Mouse (Mus musculus): ENCODE measurements at regions not wholly inside any gene's neighbourhood (a gene's known extent, or its start where the extent isn't known, plus 50 kb on each side); places are given as distances from the start of the nearest gene placed in this dataset.

GRCm38 (mm10) chr3:66519925-66520324 lies 223.3 kb upstream of the Veph1 start:
- DNase-seq (ENCODE audit: extremely low spot score, low read depth, low spot score): no peak

GRCm38 (mm10) chr3:66518289-66518688 lies 221.7 kb upstream of the Veph1 start:
- no peak for DNase-seq (ENCODE audit: extremely low spot score, low read depth, low spot score)

GRCm38 (mm10) chr3:66515773-66516406 lies 219.3 kb upstream of the Veph1 start:
- DNase-seq (ENCODE audit: extremely low spot score, low read depth, low spot score): no peak

- no peak for DNase-seq (ENCODE audit: extremely low spot score, low read depth, low spot score)
Observed at GRCm38 (mm10) chr3:66514587-66514986, 217.9 kb upstream of the Veph1 start.

GRCm38 (mm10) chr3:66512408-66512807 lies 215.8 kb upstream of the Veph1 start:
- DNase-seq (ENCODE audit: extremely low spot score, low read depth, low spot score): no peak

- DNase-seq (ENCODE audit: extremely low spot score, low read depth, low spot score): no peak
Observed at GRCm38 (mm10) chr3:66510455-66510854, 213.8 kb upstream of the Veph1 start.

GRCm38 (mm10) chr3:66506125-66506524 lies 209.5 kb upstream of the Veph1 start:
- no peak for DNase-seq (ENCODE audit: extremely low spot score, low read depth, low spot score)

- no peak for DNase-seq (ENCODE audit: extremely low spot score, low read depth, low spot score)
Observed at GRCm38 (mm10) chr3:66505476-66506076, 208.9 kb upstream of the Veph1 start.

GRCm38 (mm10) chr3:66504717-66505116 lies 208.1 kb upstream of the Veph1 start:
- DNase-seq (ENCODE audit: extremely low spot score, low read depth, low spot score): no peak

GRCm38 (mm10) chr3:66503615-66504014 lies 207.0 kb upstream of the Veph1 start:
- no peak for DNase-seq (ENCODE audit: extremely low spot score, low read depth, low spot score)

GRCm38 (mm10) chr3:66501865-66502264 lies 205.2 kb upstream of the Veph1 start:
- no peak for DNase-seq (ENCODE audit: extremely low spot score, low read depth, low spot score)

- DNase-seq (ENCODE audit: extremely low spot score, low read depth, low spot score): no peak
Observed at GRCm38 (mm10) chr3:66494442-66495113, 197.9 kb upstream of the Veph1 start.

GRCm38 (mm10) chr3:66490696-66491357 lies 194.2 kb upstream of the Veph1 start:
- DNase-seq (ENCODE audit: extremely low spot score, low read depth, low spot score): no peak

- DNase-seq (ENCODE audit: extremely low spot score, low read depth, low spot score): no peak
Observed at GRCm38 (mm10) chr3:66488724-66489123, 192.1 kb upstream of the Veph1 start.

GRCm38 (mm10) chr3:66486658-66487057 lies 190.0 kb upstream of the Veph1 start:
- DNase-seq (ENCODE audit: extremely low spot score, low read depth, low spot score): no peak

GRCm38 (mm10) chr3:66486184-66486583 lies 189.5 kb upstream of the Veph1 start:
- no peak for DNase-seq (ENCODE audit: extremely low spot score, low read depth, low spot score)

GRCm38 (mm10) chr3:66480718-66481117 lies 184.1 kb upstream of the Veph1 start:
- no peak for DNase-seq (ENCODE audit: extremely low spot score, low read depth, low spot score)

- peak; percentile 33 for DNase-seq (ENCODE audit: extremely low spot score, low read depth, low spot score)
Observed at GRCm38 (mm10) chr3:66479266-66479665, 182.6 kb upstream of the Veph1 start.

GRCm38 (mm10) chr3:66466321-66466720 lies 169.7 kb upstream of the Veph1 start:
- no peak for DNase-seq (ENCODE audit: extremely low spot score, low read depth, low spot score)

- DNase-seq (ENCODE audit: extremely low spot score, low read depth, low spot score): no peak
Observed at GRCm38 (mm10) chr3:66465371-66465770, 168.7 kb upstream of the Veph1 start.

- no peak for DNase-seq (ENCODE audit: extremely low spot score, low read depth, low spot score)
Observed at GRCm38 (mm10) chr3:66462341-66462740, 165.7 kb upstream of the Veph1 start.
